Mouse (Mus musculus): ENCODE data around the gene Ackr1. TPM values are rescaled to one million over a fixed set of nuclear protein-coding genes. Genes with fewer than 3 reads are reported as not detected.
"Not testable (repeated sequence)": the region's sequence is repeated elsewhere in the genome, so short reads cannot be mapped to it uniquely, and the experiment has no call there.

Gene Ackr1
- polyA plus RNA-seq, 1 experiment from 2014 or later, result 69.3 TPM

- H3K4me1 ChIP-seq (ENCODE audit: control insufficient read depth, low read depth, low read length), result peaks cover 29% of the 10 kb centered on the region
Observed at GRCm38 (mm10) chr1:173323839-173324585, 9.5 kb downstream of the Ackr1 start.

GRCm38 (mm10) chr1:173322249-173322627, 11.3 kb downstream of the Ackr1 start:
- Histone ChIP-seq H3K27ac (ENCODE audit: low read length) (no peak overlapping the region), H3K4me3 (ENCODE audit: low read depth, low read length) (no peak overlapping the region), H3K36me3 (ENCODE audit: control insufficient read depth, insufficient read depth) (no peaks in the 10 kb centered on the region), H3K4me1 (ENCODE audit: control insufficient read depth, low read depth, low read length) (peaks cover 21% of the 10 kb centered on the region), H3K27me3 (ENCODE audit: control insufficient read depth, insufficient read depth, low read depth, low read length) (no peaks in the 10 kb centered on the region), H3K9me3 (replicated peaks; ENCODE audit: control insufficient read depth, low read length) (no peaks in the 10 kb centered on the region), H3K4me2 (ENCODE audit: low read depth, low read length) (no peak overlapping the region), H3K9ac (ENCODE audit: low read depth, low read length) (no peak overlapping the region)
- 55% methylated on average over 6 of the region's 6 CpGs for WGBS (ENCODE audit: insufficient replicate concordance)
- ATAC-seq (ENCODE audit: low read depth), result no peak

More at GRCm38 (mm10) chr1:173323839-173324585, 9.5 kb downstream of the Ackr1 start:
- no peak overlapping the region for H3K4me3 ChIP-seq (ENCODE audit: low read depth, low read length)
- WGBS (ENCODE audit: insufficient replicate concordance), result 20% methylated on average over 5 of the region's 5 CpGs
- no peaks in the 10 kb centered on the region for H3K9me3 ChIP-seq (replicated peaks; ENCODE audit: control insufficient read depth, low read length)
- no peaks in the 10 kb centered on the region for H3K27me3 ChIP-seq (ENCODE audit: control insufficient read depth, insufficient read depth, low read depth, low read length)
- H3K9ac ChIP-seq (ENCODE audit: low read depth, low read length), result no peak overlapping the region
- no peak; the same call in 1 of the 2 replicates for ATAC-seq (ENCODE audit: low read depth)
- no peak overlapping the region for H3K4me2 ChIP-seq (ENCODE audit: low read depth, low read length)
- H3K27ac ChIP-seq (ENCODE audit: low read length), result no peak overlapping the region
- no peaks in the 10 kb centered on the region for H3K36me3 ChIP-seq (ENCODE audit: control insufficient read depth, insufficient read depth)

GRCm38 (mm10) chr1:173321593-173322248, 11.8 kb downstream of the Ackr1 start:
- H3K36me3 ChIP-seq (ENCODE audit: control insufficient read depth, insufficient read depth), result no peaks in the 10 kb centered on the region
- no peak overlapping the region for H3K4me2 ChIP-seq (ENCODE audit: low read depth, low read length)
- no peaks in the 10 kb centered on the region for H3K27me3 ChIP-seq (ENCODE audit: control insufficient read depth, insufficient read depth, low read depth, low read length)
- peaks cover 16% of the 10 kb centered on the region for H3K4me1 ChIP-seq (ENCODE audit: control insufficient read depth, low read depth, low read length)
- H3K9ac ChIP-seq (ENCODE audit: low read depth, low read length), result no peak overlapping the region
- no peak overlapping the region for H3K27ac ChIP-seq (ENCODE audit: low read length)
- no peak overlapping the region for H3K4me3 ChIP-seq (ENCODE audit: low read depth, low read length)
- no peak for ATAC-seq (ENCODE audit: low read depth)
- H3K9me3 ChIP-seq (replicated peaks; ENCODE audit: control insufficient read depth, low read length), result no peaks in the 10 kb centered on the region
- WGBS (ENCODE audit: insufficient replicate concordance), result 63% methylated on average over 8 of the region's 8 CpGs

GRCm38 (mm10) chr1:173317925-173318477, 15.5 kb downstream of the Ackr1 start:
- Histone ChIP-seq H3K27me3 (ENCODE audit: control insufficient read depth, insufficient read depth, low read depth, low read length) (no peaks in the 10 kb centered on the region), H3K9ac (ENCODE audit: low read depth, low read length) (no peak overlapping the region), H3K4me1 (ENCODE audit: control insufficient read depth, low read depth, low read length) (no peaks in the 10 kb centered on the region), H3K36me3 (ENCODE audit: control insufficient read depth, insufficient read depth) (no peaks in the 10 kb centered on the region), H3K4me2 (ENCODE audit: low read depth, low read length) (no peak overlapping the region), H3K9me3 (replicated peaks; ENCODE audit: control insufficient read depth, low read length) (no peaks in the 10 kb centered on the region), H3K4me3 (ENCODE audit: low read depth, low read length) (no peak overlapping the region), H3K27ac (ENCODE audit: low read length) (no peak overlapping the region)
- 47% methylated on average over 2 of the region's 2 CpGs for WGBS (ENCODE audit: insufficient replicate concordance)
- no peak for ATAC-seq (ENCODE audit: low read depth)

- H3K9ac ChIP-seq (ENCODE audit: low read depth, low read length), result no peak overlapping the region
- no peak for ATAC-seq (ENCODE audit: low read depth)
- H3K4me2 ChIP-seq (ENCODE audit: low read depth, low read length), result no peak overlapping the region
- H3K27me3 ChIP-seq (ENCODE audit: control insufficient read depth, insufficient read depth, low read depth, low read length), result no peaks in the 10 kb centered on the region
- no peaks in the 10 kb centered on the region for H3K36me3 ChIP-seq (ENCODE audit: control insufficient read depth, insufficient read depth)
- no peaks in the 10 kb centered on the region for H3K4me1 ChIP-seq (ENCODE audit: control insufficient read depth, low read depth, low read length)
- no peak overlapping the region for H3K4me3 ChIP-seq (ENCODE audit: low read depth, low read length)
- 57% methylated on average over 3 of the region's 3 CpGs for WGBS (ENCODE audit: insufficient replicate concordance)
- no peaks in the 10 kb centered on the region for H3K9me3 ChIP-seq (replicated peaks; ENCODE audit: control insufficient read depth, low read length)
- H3K27ac ChIP-seq (ENCODE audit: low read length), result no peak overlapping the region
Observed at GRCm38 (mm10) chr1:173315725-173316124, 17.8 kb downstream of the Ackr1 start.

GRCm38 (mm10) chr1:173313535-173314050, 20.0 kb downstream of the Ackr1 start:
- not testable (repeated sequence) for H3K9ac ChIP-seq (ENCODE audit: low read depth, low read length); H3K4me1 ChIP-seq (ENCODE audit: control insufficient read depth, low read depth, low read length); H3K4me2 ChIP-seq (ENCODE audit: low read depth, low read length); ATAC-seq (ENCODE audit: low read depth); H3K27ac ChIP-seq (ENCODE audit: low read length); H3K27me3 ChIP-seq (ENCODE audit: control insufficient read depth, insufficient read depth, low read depth, low read length); H3K4me3 ChIP-seq (ENCODE audit: low read depth, low read length); H3K9me3 ChIP-seq (replicated peaks; ENCODE audit: control insufficient read depth, low read length); H3K36me3 ChIP-seq (ENCODE audit: control insufficient read depth, insufficient read depth)
- WGBS (ENCODE audit: insufficient replicate concordance), result 47% methylated on average over 7 of the region's 7 CpGs

- H3K4me2 ChIP-seq (ENCODE audit: low read depth, low read length); H3K9me3 ChIP-seq (replicated peaks; ENCODE audit: control insufficient read depth, low read length); H3K27me3 ChIP-seq (ENCODE audit: control insufficient read depth, insufficient read depth, low read depth, low read length); H3K4me3 ChIP-seq (ENCODE audit: low read depth, low read length); ATAC-seq (ENCODE audit: low read depth); H3K27ac ChIP-seq (ENCODE audit: low read length); H3K4me1 ChIP-seq (ENCODE audit: control insufficient read depth, low read depth, low read length); H3K9ac ChIP-seq (ENCODE audit: low read depth, low read length); H3K36me3 ChIP-seq (ENCODE audit: control insufficient read depth, insufficient read depth): not testable (repeated sequence)
- 34% methylated on average over 3 of the region's 3 CpGs for WGBS (ENCODE audit: insufficient replicate concordance)
Observed at GRCm38 (mm10) chr1:173302795-173303194, 30.8 kb downstream of the Ackr1 start.
